Mouse (Mus musculus): ENCODE results near the gene Gm20388.

GRCm38 (mm10) chr8:124272792-124273191 lies 4362.2 kb downstream of the Gm20388 start:
- TF ChIP-seq EP300 (IDR thresholded peaks at IDR 0.05; ENCODE audit: low read depth) (no peak), CTCF (IDR thresholded peaks at IDR 0.05; ENCODE audit: low read depth) (no peak)

All from liver, embryonic 14.5 days (tissue).